Mouse (Mus musculus): ENCODE measurements around the gene Celf5.

Gene Celf5

GRCm38 (mm10) chr10:81414682-81415081, 67.8 kb downstream of the Celf5 start:
- in situ Hi-C loops (cut with MboI): no loop called here

- in situ Hi-C loops (cut with MboI): no loop called here
Observed at GRCm38 (mm10) chr10:81413310-81414261, 68.9 kb downstream of the Celf5 start.

GRCm38 (mm10) chr10:81412586-81413309, 69.8 kb downstream of the Celf5 start:
- in situ Hi-C loops (cut with MboI): no loop called here

- in situ Hi-C loops (cut with MboI): no loop called here
Observed at GRCm38 (mm10) chr10:81411471-81412400, 70.8 kb downstream of the Celf5 start.

- in situ Hi-C loops (cut with MboI): no loop called here
Observed at GRCm38 (mm10) chr10:81410981-81411380, 71.5 kb downstream of the Celf5 start.

DNA sequence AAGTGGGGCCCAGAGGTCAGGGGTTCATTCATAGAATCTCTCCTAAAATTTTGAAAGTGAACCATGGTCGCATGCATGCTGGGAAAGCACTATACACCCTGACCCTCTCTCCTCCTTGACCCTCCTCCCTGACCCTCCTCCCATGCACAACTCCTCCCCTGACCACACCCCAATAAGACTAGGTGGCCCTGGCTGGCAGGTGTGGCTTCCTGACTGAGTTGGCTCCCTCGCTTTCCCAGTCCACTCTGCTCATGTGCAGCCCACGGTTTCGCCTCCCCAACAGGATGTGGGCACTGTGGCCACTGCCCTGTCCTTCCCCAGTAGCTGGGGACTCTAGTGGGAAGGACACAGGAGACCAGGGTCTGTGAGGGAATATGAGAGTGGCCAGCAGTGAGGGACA, 72.2 kb downstream of the Celf5 start:
- in situ Hi-C loops (cut with MboI): no loop called here

- in situ Hi-C loops (cut with MboI): loop anchor here (5.0 kb wide), 1 partner anchor 33 kb away; no protein-coding TSS in a partner anchor
Observed at GRCm38 (mm10) chr10:81409330-81409729, 73.2 kb downstream of the Celf5 start.
